Mouse (Mus musculus): ENCODE data around the gene Shc1. TPM values are rescaled to one million over a fixed set of nuclear protein-coding genes. Genes with fewer than 3 reads are reported as not detected.
A peak's percentile ranks its signal among the peaks of the same experiment; 100 is the strongest.

Shc1 gene
- polyA plus RNA-seq, 1 experiment from 2014 or later = 42.3 TPM

- Histone ChIP-seq H3K9ac (ENCODE audit: low read depth, low read length) (peak overlapping the region; percentile 87), H3K9me3 (replicated peaks; ENCODE audit: control insufficient read depth, low read length) (no peaks in the 10 kb centered on the region), H3K27ac (ENCODE audit: low read depth, low read length) (peak overlapping the region; percentile 97), H3K4me1 (ENCODE audit: control insufficient read depth, insufficient read depth, low read length) (peaks cover 23% of the 10 kb centered on the region), H3K4me3 (ENCODE audit: low read depth, low read length) (peak overlapping the region; percentile 53), H3K36me3 (ENCODE audit: control insufficient read depth, insufficient read depth, low read length) (peaks cover 16% of the 10 kb centered on the region), H3K4me2 (peak overlapping the region; percentile 90), H3K27me3 (ENCODE audit: control insufficient read depth, insufficient read depth, low read length) (no peaks in the 10 kb centered on the region)
- ATAC-seq (replicated peaks; ENCODE audit: insufficient number of reproducible peaks, low FRiP score, low TSS enrichment) = no peak
- WGBS (ENCODE audit: insufficient replicate concordance) = under 1% methylated on average over 9 of the region's 9 CpGs
These were observed 1.3 kb downstream of the Shc1 start for GRCm38 (mm10) chr3:89419571-89419970.

DNA sequence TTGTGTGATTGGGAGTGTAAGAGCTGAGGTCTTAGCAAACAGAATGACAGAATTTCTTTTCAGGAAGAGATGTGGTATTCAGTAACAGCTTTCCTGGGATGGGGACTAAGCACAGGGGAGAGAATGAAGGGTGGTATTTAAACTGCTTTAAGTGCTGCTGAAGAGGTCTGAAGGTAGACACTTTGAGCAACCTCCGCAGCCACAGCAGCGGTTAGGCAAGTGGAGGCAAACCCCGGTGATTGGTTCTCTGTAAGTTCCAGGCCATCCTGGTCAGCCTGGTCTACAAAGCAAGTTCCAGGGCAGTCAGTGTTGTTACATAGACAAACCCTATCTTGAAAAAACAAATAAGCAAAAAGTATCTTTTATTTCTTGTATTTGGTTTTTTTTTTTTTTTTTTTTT is 1.7 kb downstream of the Shc1 start:
- Histone ChIP-seq H3K4me1 (ENCODE audit: control insufficient read depth, insufficient read depth, low read length) (peaks cover 25% of the 10 kb centered on the region), H3K9ac (ENCODE audit: low read depth, low read length) (peak overlapping the region; percentile 87; the same call in 1 of the 2 replicates), H3K27ac (ENCODE audit: low read depth, low read length) (peak overlapping the region; percentile 97), H3K4me2 (peak overlapping the region; percentile 90), H3K27me3 (ENCODE audit: control insufficient read depth, insufficient read depth, low read length) (no peaks in the 10 kb centered on the region), H3K4me3 (ENCODE audit: low read depth, low read length) (peak overlapping the region; percentile 53), H3K9me3 (replicated peaks; ENCODE audit: control insufficient read depth, low read length) (no peaks in the 10 kb centered on the region), H3K36me3 (ENCODE audit: control insufficient read depth, insufficient read depth, low read length) (peaks cover 12% of the 10 kb centered on the region)
- WGBS (ENCODE audit: insufficient replicate concordance) = 17% methylated on average over 3 of the region's 3 CpGs
- no peak for ATAC-seq (replicated peaks; ENCODE audit: insufficient number of reproducible peaks, low FRiP score, low TSS enrichment)

DNA sequence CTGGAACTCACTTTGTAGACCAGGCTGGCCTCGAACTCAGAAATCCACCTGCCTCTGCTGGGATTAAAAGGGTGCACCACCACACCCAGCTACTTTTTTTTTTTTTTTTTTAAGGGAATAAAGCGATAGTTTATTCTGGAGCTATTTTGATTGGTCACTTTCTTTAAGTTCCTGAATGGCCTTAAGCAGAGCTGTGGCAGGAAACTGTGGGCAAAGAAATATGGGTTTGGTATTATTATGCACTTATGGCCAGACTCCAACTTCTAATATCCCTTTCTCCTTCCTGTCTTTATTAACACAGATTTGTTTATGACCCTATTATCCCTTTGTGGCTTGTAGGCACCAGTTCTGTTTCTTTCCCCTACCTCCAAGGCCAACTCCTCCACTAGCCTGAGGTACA is 2.2 kb downstream of the Shc1 start:
- Histone ChIP-seq H3K9me3 (replicated peaks; ENCODE audit: control insufficient read depth, low read length) (no peaks in the 10 kb centered on the region), H3K4me2 (peak overlapping the region; percentile 90), H3K27me3 (ENCODE audit: control insufficient read depth, insufficient read depth, low read length) (no peaks in the 10 kb centered on the region), H3K36me3 (ENCODE audit: control insufficient read depth, insufficient read depth, low read length) (peaks cover 9% of the 10 kb centered on the region), H3K27ac (ENCODE audit: low read depth, low read length) (peak overlapping the region; percentile 97), H3K4me1 (ENCODE audit: control insufficient read depth, insufficient read depth, low read length) (peaks cover 25% of the 10 kb centered on the region), H3K9ac (ENCODE audit: low read depth, low read length) (peak overlapping the region; percentile 11; the same call in 1 of the 2 replicates), H3K4me3 (ENCODE audit: low read depth, low read length) (no peak overlapping the region)
- 60% methylated on average over 2 of the region's 2 CpGs for WGBS (ENCODE audit: insufficient replicate concordance)
- ATAC-seq (replicated peaks; ENCODE audit: insufficient number of reproducible peaks, low FRiP score, low TSS enrichment) = no peak

- Histone ChIP-seq H3K4me3 (ENCODE audit: low read depth, low read length) (peak overlapping the region; percentile 60), H3K27me3 (ENCODE audit: control insufficient read depth, insufficient read depth, low read length) (no peaks in the 10 kb centered on the region), H3K9me3 (replicated peaks; ENCODE audit: control insufficient read depth, low read length) (no peaks in the 10 kb centered on the region), H3K36me3 (ENCODE audit: control insufficient read depth, insufficient read depth, low read length) (peaks cover 6% of the 10 kb centered on the region), H3K9ac (ENCODE audit: low read depth, low read length) (peak overlapping the region; percentile 85), H3K4me2 (peak overlapping the region; percentile 90), H3K27ac (ENCODE audit: low read depth, low read length) (peak overlapping the region; percentile 97), H3K4me1 (ENCODE audit: control insufficient read depth, insufficient read depth, low read length) (peaks cover 25% of the 10 kb centered on the region)
- 1% methylated on average over 11 of the region's 11 CpGs for WGBS (ENCODE audit: insufficient replicate concordance)
- peak; percentile 80 for ATAC-seq (replicated peaks; ENCODE audit: insufficient number of reproducible peaks, low FRiP score, low TSS enrichment)
These were observed 2.9 kb downstream of the Shc1 start for GRCm38 (mm10) chr3:89421002-89421774.

- Histone ChIP-seq H3K27ac (ENCODE audit: low read depth, low read length) (peak overlapping the region; percentile 97), H3K36me3 (ENCODE audit: control insufficient read depth, insufficient read depth, low read length) (peaks cover 7% of the 10 kb centered on the region), H3K9me3 (replicated peaks; ENCODE audit: control insufficient read depth, low read length) (no peaks in the 10 kb centered on the region), H3K4me2 (peak overlapping the region; percentile 90), H3K4me3 (ENCODE audit: low read depth, low read length) (peak overlapping the region; percentile 60), H3K4me1 (ENCODE audit: control insufficient read depth, insufficient read depth, low read length) (peaks cover 25% of the 10 kb centered on the region), H3K9ac (ENCODE audit: low read depth, low read length) (peak overlapping the region; percentile 85), H3K27me3 (ENCODE audit: control insufficient read depth, insufficient read depth, low read length) (no peaks in the 10 kb centered on the region)
- WGBS (ENCODE audit: insufficient replicate concordance) = 5% methylated on average over 22 of the region's 22 CpGs
- ATAC-seq (replicated peaks; ENCODE audit: insufficient number of reproducible peaks, low FRiP score, low TSS enrichment) = no peak
These were observed 3.7 kb downstream of the Shc1 start for GRCm38 (mm10) chr3:89421810-89422473.

DNA sequence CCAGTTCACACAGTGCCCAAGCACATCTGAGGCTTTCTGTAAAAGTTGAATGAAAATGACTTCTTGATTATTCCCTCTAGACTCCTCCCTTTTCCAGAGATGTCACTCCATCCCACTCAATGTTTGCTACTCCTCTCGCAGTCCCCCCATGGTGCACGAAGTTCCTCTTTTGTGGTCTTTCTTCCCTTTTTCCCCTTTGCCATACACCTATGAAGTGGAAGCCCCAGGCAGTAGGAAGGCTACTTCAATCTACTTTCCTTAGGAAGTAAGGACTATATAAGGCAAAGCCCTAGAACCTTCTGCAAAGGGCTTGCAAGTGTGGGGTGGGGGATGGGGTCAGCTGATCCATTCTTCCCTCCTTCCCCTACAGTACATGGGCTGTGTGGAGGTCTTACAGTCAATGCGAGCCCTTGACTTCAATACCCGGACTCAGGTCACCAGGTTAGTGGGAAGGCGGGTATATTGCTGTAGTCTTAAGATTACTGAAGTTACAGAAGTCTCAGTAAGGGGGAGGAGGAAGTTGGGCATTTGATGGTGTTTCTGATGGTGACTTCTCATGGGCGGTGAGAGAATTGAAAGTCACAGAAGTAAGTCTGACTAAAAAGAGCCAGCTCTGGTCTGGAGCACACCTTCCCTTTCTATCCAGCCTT is 4.4 kb downstream of the Shc1 start:
- no peaks in the 10 kb centered on the region for H3K27me3 ChIP-seq (ENCODE audit: control insufficient read depth, insufficient read depth, low read length)
- peak overlapping the region; percentile 60 for H3K4me3 ChIP-seq (ENCODE audit: low read depth, low read length)
- peak overlapping the region; percentile 97; the same call in 1 of the 2 replicates for H3K27ac ChIP-seq (ENCODE audit: low read depth, low read length)
- 67% methylated on average over 6 of the region's 6 CpGs for WGBS (ENCODE audit: insufficient replicate concordance)
- peak overlapping the region; percentile 85; the same call in 1 of the 2 replicates for H3K9ac ChIP-seq (ENCODE audit: low read depth, low read length)
- H3K4me2 ChIP-seq = peak overlapping the region; percentile 90
- H3K36me3 ChIP-seq (ENCODE audit: control insufficient read depth, insufficient read depth, low read length) = peaks cover 11% of the 10 kb centered on the region
- ATAC-seq (replicated peaks; ENCODE audit: insufficient number of reproducible peaks, low FRiP score, low TSS enrichment) = no peak
- no peaks in the 10 kb centered on the region for H3K9me3 ChIP-seq (replicated peaks; ENCODE audit: control insufficient read depth, low read length)
- peaks cover 25% of the 10 kb centered on the region for H3K4me1 ChIP-seq (ENCODE audit: control insufficient read depth, insufficient read depth, low read length)

DNA sequence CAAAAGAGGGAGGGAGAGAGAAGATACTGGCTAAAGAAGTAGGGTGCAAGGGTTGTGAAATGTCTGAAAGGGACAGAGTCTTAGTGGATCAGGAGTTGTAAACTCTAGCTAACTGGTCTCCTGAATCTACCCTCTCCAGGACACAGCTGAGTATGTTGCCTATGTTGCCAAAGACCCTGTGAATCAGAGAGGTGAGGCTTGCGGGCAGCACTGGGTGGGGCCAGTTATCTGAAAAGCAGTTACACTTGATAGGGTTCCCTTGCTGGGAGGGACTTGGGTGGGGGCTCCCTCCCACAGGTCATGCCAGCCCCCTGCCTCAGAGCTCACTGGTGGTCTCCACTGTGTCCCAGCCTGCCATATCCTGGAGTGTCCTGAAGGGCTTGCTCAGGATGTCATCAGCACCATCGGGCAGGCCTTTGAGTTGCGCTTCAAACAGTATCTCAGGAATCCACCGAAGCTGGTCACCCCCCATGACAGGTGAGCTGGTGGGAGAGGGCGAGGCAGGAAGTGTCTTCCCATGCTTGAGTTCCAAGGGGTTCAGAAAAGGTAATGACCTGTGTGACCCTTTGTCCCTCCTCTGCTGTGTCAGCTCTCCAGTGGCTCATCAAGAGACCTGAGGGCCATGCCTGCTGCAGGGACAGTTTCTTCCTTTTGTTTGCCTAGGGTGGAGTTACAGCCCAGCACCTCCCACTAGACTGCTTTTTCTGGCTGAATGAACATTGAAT is 6.3 kb downstream of the Shc1 start:
- H3K4me2 ChIP-seq = peak overlapping the region; percentile 19; the same call in 1 of the 2 replicates
- ATAC-seq (replicated peaks; ENCODE audit: insufficient number of reproducible peaks, low FRiP score, low TSS enrichment) = no peak
- no peaks in the 10 kb centered on the region for H3K27me3 ChIP-seq (ENCODE audit: control insufficient read depth, insufficient read depth, low read length)
- peaks cover 25% of the 10 kb centered on the region for H3K4me1 ChIP-seq (ENCODE audit: control insufficient read depth, insufficient read depth, low read length)
- WGBS (ENCODE audit: insufficient replicate concordance) = 78% methylated on average over 5 of the region's 5 CpGs
- H3K36me3 ChIP-seq (ENCODE audit: control insufficient read depth, insufficient read depth, low read length) = peaks cover 11% of the 10 kb centered on the region
- no peak overlapping the region for H3K4me3 ChIP-seq (ENCODE audit: low read depth, low read length)
- H3K9ac ChIP-seq (ENCODE audit: low read depth, low read length) = no peak overlapping the region
- H3K27ac ChIP-seq (ENCODE audit: low read depth, low read length) = no peak overlapping the region
- H3K9me3 ChIP-seq (replicated peaks; ENCODE audit: control insufficient read depth, low read length) = no peaks in the 10 kb centered on the region

GRCm38 (mm10) chr3:89425141-89425525 is 6.9 kb downstream of the Shc1 start:
- Histone ChIP-seq H3K4me3 (ENCODE audit: low read depth, low read length) (no peak overlapping the region), H3K36me3 (ENCODE audit: control insufficient read depth, insufficient read depth, low read length) (peaks cover 11% of the 10 kb centered on the region), H3K27me3 (ENCODE audit: control insufficient read depth, insufficient read depth, low read length) (no peaks in the 10 kb centered on the region), H3K4me1 (ENCODE audit: control insufficient read depth, insufficient read depth, low read length) (peaks cover 25% of the 10 kb centered on the region), H3K9ac (ENCODE audit: low read depth, low read length) (peak overlapping the region; percentile 28; the same call in 1 of the 2 replicates), H3K4me2 (no peak overlapping the region), H3K9me3 (replicated peaks; ENCODE audit: control insufficient read depth, low read length) (no peaks in the 10 kb centered on the region), H3K27ac (ENCODE audit: low read depth, low read length) (no peak overlapping the region)
- no peak for ATAC-seq (replicated peaks; ENCODE audit: insufficient number of reproducible peaks, low FRiP score, low TSS enrichment)
- WGBS (ENCODE audit: insufficient replicate concordance) = 88% methylated on average over 5 of the region's 5 CpGs
